Mouse (Mus musculus) WW6 (cell line): ENCODE data around the gene Erv3.

Experiments used
- DNase-seq: peaks from one replicate; pipeline ENCODE4 v3.0.0-alpha.2; 2013; ENCODE audit warnings: low read depth, low spot score

Gene Erv3

GRCm38 (mm10) chr2:131859721-131860120 lies at the start of gene Erv3:
TSS of gene Erv3 (minus strand) at chr2:131859747.
- no peak for DNase-seq

- no peak for DNase-seq
These were observed 49.4 kb upstream of the Erv3 start for GRCm38 (mm10) chr2:131908906-131909305.

- no peak for DNase-seq
These were observed 48.9 kb upstream of the Erv3 start for GRCm38 (mm10) chr2:131908351-131908861.

GRCm38 (mm10) chr2:131907311-131907710 lies 47.8 kb upstream of the Erv3 start:
- no peak for DNase-seq

- no peak for DNase-seq
These were observed 47.3 kb upstream of the Erv3 start for GRCm38 (mm10) chr2:131906846-131907245.

- DNase-seq: no peak
These were observed 46.7 kb upstream of the Erv3 start for GRCm38 (mm10) chr2:131906266-131906665.

GRCm38 (mm10) chr2:131905776-131906175 lies 46.2 kb upstream of the Erv3 start:
- DNase-seq: no peak

- no peak for DNase-seq
These were observed 45.5 kb upstream of the Erv3 start for GRCm38 (mm10) chr2:131905025-131905424.

- no peak for DNase-seq
These were observed 43.3 kb upstream of the Erv3 start for GRCm38 (mm10) chr2:131902867-131903266.

- no peak for DNase-seq
These were observed 42.9 kb upstream of the Erv3 start for GRCm38 (mm10) chr2:131902423-131902822.

- no peak for DNase-seq
These were observed 38.0 kb upstream of the Erv3 start for GRCm38 (mm10) chr2:131897336-131898109.

GRCm38 (mm10) chr2:131896011-131896410 lies 36.5 kb upstream of the Erv3 start:
- no peak for DNase-seq

GRCm38 (mm10) chr2:131895106-131895505 lies 35.6 kb upstream of the Erv3 start:
- no peak for DNase-seq

- DNase-seq: no peak
These were observed 33.0 kb upstream of the Erv3 start for GRCm38 (mm10) chr2:131892534-131892933.

- no peak for DNase-seq
These were observed 28.7 kb upstream of the Erv3 start for GRCm38 (mm10) chr2:131888233-131888632.

- DNase-seq: no peak
These were observed 27.1 kb upstream of the Erv3 start for GRCm38 (mm10) chr2:131886503-131887160.

- no peak for DNase-seq
These were observed 23.6 kb upstream of the Erv3 start for GRCm38 (mm10) chr2:131883136-131883535.

- DNase-seq: no peak
These were observed 22.2 kb upstream of the Erv3 start for GRCm38 (mm10) chr2:131881766-131882165.

- DNase-seq: no peak
These were observed 17.2 kb upstream of the Erv3 start for GRCm38 (mm10) chr2:131876551-131877265.

GRCm38 (mm10) chr2:131873376-131873775 lies 13.8 kb upstream of the Erv3 start:
- DNase-seq: no peak

- no peak for DNase-seq
These were observed 9.4 kb upstream of the Erv3 start for GRCm38 (mm10) chr2:131868983-131869382.

GRCm38 (mm10) chr2:131866676-131867075 lies 7.1 kb upstream of the Erv3 start:
- DNase-seq: no peak
